Mouse (Mus musculus) CD4-positive, CD25-positive, alpha-beta regulatory T cell, adult 4 months (primary cell): ENCODE measurements around the gene Gm11084. TPM values are rescaled to one million over a fixed set of nuclear protein-coding genes. Genes with fewer than 3 reads are reported as not detected.
"Not testable (repeated sequence)": the region's sequence is repeated elsewhere in the genome, so short reads cannot be mapped to it uniquely, and the experiment has no call there.

ENCODE experiments used
- ATAC-seq: one replicate; pipeline ENCODE4 v1.8.0; 2017
- polyA plus RNA-seq, 2 experiments: library from polyadenylated mRNA; unstranded; fragments of 100-300 nt; shearing (Covaris generic); gene quantifications; one replicate each; pipeline ENCODE4 v1.2.1; 2017

Gene Gm11084
- polyA plus RNA-seq, 2 experiments from 2014 or later = not detected

GRCm38 (mm10) chr2:72994165-72994564 is 7.6 kb upstream of the Gm11084 start:
- no peak for ATAC-seq

GRCm38 (mm10) chr2:72992497-72992896 is 6.0 kb upstream of the Gm11084 start:
- no peak for ATAC-seq

- ATAC-seq = not testable (repeated sequence)
These were observed 2.4 kb upstream of the Gm11084 start for GRCm38 (mm10) chr2:72988945-72989344.

- ATAC-seq = no peak
These were observed 1.0 kb downstream of the Gm11084 start for GRCm38 (mm10) chr2:72985516-72985915.

- no peak for ATAC-seq
These were observed 1.7 kb downstream of the Gm11084 start for GRCm38 (mm10) chr2:72984806-72985205.

- ATAC-seq = no peak
These were observed 3.3 kb downstream of the Gm11084 start for GRCm38 (mm10) chr2:72983211-72983610.

- ATAC-seq = no peak
These were observed 4.3 kb downstream of the Gm11084 start for GRCm38 (mm10) chr2:72982110-72982785.

- ATAC-seq = no peak
These were observed 4.9 kb downstream of the Gm11084 start for GRCm38 (mm10) chr2:72981441-72982109.

GRCm38 (mm10) chr2:72981075-72981420 is 5.5 kb downstream of the Gm11084 start:
- ATAC-seq = no peak

GRCm38 (mm10) chr2:72980337-72981074 is 6.0 kb downstream of the Gm11084 start, which contains the start of gene Sp3:
TSS of gene Sp3 (minus strand) at chr2:72980446.
- ATAC-seq = peak; percentile 75

GRCm38 (mm10) chr2:72979659-72980071 is 6.9 kb downstream of the Gm11084 start:
- peak; percentile 37 for ATAC-seq

- ATAC-seq = peak; percentile 51
These were observed 7.4 kb downstream of the Gm11084 start for GRCm38 (mm10) chr2:72978901-72979658.

- ATAC-seq = peak; percentile 48
These were observed 8.0 kb downstream of the Gm11084 start for GRCm38 (mm10) chr2:72978473-72978872.

GRCm38 (mm10) chr2:72977272-72977671 is 9.2 kb downstream of the Gm11084 start:
- ATAC-seq = no peak

- ATAC-seq = peak; percentile 8
These were observed 10.5 kb downstream of the Gm11084 start for GRCm38 (mm10) chr2:72976036-72976435.

GRCm38 (mm10) chr2:72970831-72971230 is 15.7 kb downstream of the Gm11084 start:
- ATAC-seq = no peak

GRCm38 (mm10) chr2:72970302-72970701 is 16.2 kb downstream of the Gm11084 start:
- ATAC-seq = no peak

- ATAC-seq = no peak
These were observed 18.0 kb downstream of the Gm11084 start for GRCm38 (mm10) chr2:72968536-72968935.

- no peak for ATAC-seq
These were observed 21.1 kb downstream of the Gm11084 start for GRCm38 (mm10) chr2:72965450-72965849.

- ATAC-seq = no peak
These were observed 30.1 kb downstream of the Gm11084 start for GRCm38 (mm10) chr2:72956415-72956814.

- ATAC-seq = no peak
These were observed 33.5 kb downstream of the Gm11084 start for GRCm38 (mm10) chr2:72952979-72953378.

- no peak for ATAC-seq
These were observed 50.6 kb downstream of the Gm11084 start for GRCm38 (mm10) chr2:72935937-72936336.

- no peak for ATAC-seq
These were observed 54.3 kb downstream of the Gm11084 start for GRCm38 (mm10) chr2:72932186-72932585.
